Mouse (Mus musculus): ENCODE measurements around the gene BC048679. TPM values are rescaled to one million over a fixed set of nuclear protein-coding genes. Genes with fewer than 3 reads are reported as not detected.

Gene BC048679
- not detected for total RNA-seq (2021)
- long read RNA-seq, experiment 1 = 0 reads
- long read RNA-seq, experiment 2 = 0 reads

DNA sequence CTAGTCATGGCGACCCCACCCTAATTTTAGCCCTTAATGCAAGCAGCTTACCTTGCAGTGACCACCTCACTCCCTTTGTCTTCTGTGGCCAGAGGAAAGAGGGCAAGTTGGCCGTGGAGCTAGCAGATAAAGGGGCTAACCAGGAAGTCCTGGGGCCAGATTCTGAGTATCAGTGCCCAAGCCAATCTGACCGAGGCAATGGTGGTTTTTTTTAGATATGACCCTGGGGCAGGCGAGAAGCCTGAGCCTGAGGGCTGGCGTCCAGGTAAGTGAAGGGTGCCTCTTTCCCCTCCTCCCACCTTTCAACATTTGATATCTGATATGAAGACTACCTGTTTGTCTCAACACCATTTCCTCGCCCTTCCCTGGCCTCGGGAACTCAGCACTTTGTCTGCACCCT is at the start of gene BC048679:
TSS of gene BC048679 (minus strand) at position 101 of the 400 bp plus-strand sequence.
- H3K27ac ChIP-seq = no peak within 1 kb of the TSS
- no peak within 1 kb of the TSS for H3K4me3 ChIP-seq
- TF ChIP-seq CTCF (IDR thresholded peaks at IDR 0.05) = no peak
- DNase-seq (ENCODE audit: extremely low spot score in 1 of 2, low spot score in 2 of 2) = no peak
- intact Hi-C loops (cut with DNase I) = no loop called here

DNA sequence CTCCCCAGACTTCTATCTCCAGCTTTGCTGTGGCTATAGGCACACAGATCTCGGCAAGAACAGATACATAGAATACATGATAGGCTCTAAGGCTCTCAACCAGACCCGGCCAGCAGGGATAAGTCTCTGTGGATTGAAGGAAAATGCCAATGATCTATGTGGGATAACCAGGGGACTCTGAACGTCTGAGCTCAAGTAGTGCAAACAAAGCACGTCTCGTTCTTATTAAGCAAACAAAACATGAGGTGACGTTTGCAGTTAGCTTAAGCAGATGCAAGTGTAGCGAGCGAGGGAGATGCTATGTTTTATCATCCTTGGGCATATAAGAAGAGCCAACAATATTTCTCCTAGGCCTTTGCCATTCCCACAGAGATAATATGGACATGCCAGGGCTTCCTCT is 44.9 kb upstream of the BC048679 start:
- no peak overlapping the region for H3K4me3 ChIP-seq
- H3K27ac ChIP-seq = no peak overlapping the region
- intact Hi-C loops (cut with DNase I) = loop anchor here (2.0 kb wide), 1 partner anchor 28 kb away; the partner anchor contains the start of gene Whamm
- TF ChIP-seq CTCF (IDR thresholded peaks at IDR 0.05) = no peak
- no peak for DNase-seq (ENCODE audit: extremely low spot score in 1 of 2, low spot score in 2 of 2)

DNA sequence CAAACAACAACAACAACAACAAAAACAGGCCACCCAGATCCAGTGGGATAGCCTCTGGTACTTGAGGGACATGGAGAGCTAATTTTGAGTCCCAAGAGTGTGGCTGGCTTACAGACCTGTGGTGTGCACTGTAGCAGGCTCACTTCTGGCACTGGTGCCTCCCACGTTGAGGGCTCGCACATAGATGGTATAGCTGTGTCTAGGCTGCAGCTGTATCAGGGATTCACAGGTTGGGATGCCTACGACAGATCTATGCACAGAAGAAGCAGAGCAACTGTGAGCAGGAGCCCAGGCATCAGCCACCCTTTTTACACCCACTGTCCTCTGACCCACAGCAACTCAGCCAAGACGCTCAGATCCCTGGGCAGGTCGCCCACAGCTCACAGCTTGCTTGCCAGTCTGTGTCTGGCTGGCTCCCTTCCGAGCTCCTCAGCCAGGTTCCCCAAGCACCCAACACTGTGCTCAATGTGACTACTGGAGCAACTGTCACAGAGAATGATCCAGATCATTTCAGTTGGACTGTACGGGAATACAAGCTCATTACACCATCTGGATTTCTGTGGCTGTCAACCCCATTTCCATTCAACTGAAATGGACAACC is 43.9 kb upstream of the BC048679 start:
- peak; percentile 57 to 63 for DNase-seq (ENCODE audit: extremely low spot score in 1 of 2, low spot score in 2 of 2)
- TF ChIP-seq CTCF (IDR thresholded peaks at IDR 0.05) = no peak
- no peak overlapping the region for H3K4me3 ChIP-seq
- H3K27ac ChIP-seq = 0 out of 2 replicates have a peak overlapping the region, but pooled peaks have one; percentile 24
- intact Hi-C loops (cut with DNase I) = loop anchor here (2.0 kb wide), 1 partner anchor 29 kb away; the partner anchor contains the start of gene Whamm

DNA sequence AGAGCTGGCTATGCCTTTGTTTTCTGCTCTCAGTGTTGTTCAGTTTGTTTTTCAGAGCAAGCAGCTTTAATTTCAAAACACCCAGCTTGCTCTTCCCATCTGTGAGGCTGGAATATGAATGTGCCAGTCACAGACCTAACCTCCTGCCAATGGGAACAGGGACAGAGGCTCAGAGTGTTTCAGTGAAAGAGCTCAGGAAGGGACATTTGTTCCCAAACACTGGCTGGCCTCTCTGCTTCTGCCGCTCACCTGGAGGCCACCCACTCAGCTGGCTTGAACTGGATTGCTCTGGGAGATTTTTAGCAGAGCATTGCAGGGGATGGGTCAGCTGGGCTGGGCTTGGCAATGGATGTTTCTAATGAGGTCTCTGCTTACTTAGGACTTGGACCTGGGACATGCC is 42.9 kb upstream of the BC048679 start:
- no peak for TF ChIP-seq CTCF (IDR thresholded peaks at IDR 0.05)
- no peak overlapping the region for H3K4me3 ChIP-seq
- intact Hi-C loops (cut with DNase I) = no loop called here
- DNase-seq (ENCODE audit: extremely low spot score in 1 of 2, low spot score in 2 of 2) = no peak
- H3K27ac ChIP-seq = peak overlapping the region; percentile 56; the same call in 1 of the 2 replicates

DNA sequence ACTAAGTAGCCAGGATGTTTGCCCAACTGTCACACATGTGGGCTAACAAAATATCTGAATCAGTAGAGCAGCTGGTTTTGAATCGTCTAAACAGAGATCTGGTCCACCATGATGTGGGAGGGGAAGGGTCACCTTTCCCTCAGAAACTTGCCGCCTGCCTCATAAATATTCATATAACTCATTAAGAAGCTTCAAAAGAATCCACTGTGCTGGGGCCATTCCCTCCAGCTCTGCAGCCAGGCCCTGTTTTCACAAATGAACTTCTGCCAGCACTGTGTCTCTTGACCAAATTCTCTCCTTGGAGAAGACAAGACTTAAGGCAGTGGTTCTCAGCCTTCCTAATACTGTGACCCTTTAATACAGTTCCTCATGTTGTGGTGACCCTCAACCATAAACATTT is 41.5 kb upstream of the BC048679 start:
- intact Hi-C loops (cut with DNase I) = no loop called here
- no peak overlapping the region for H3K4me3 ChIP-seq
- peak overlapping the region; percentile 7; the same call in 1 of the 2 replicates for H3K27ac ChIP-seq
- DNase-seq (ENCODE audit: extremely low spot score in 1 of 2, low spot score in 2 of 2) = no peak
- no peak for TF ChIP-seq CTCF (IDR thresholded peaks at IDR 0.05)

GRCm38 (mm10) chr7:81538070-81538675 is 40.1 kb upstream of the BC048679 start:
- no peak for DNase-seq (ENCODE audit: extremely low spot score in 1 of 2, low spot score in 2 of 2)
- no peak overlapping the region for H3K4me3 ChIP-seq
- no peak overlapping the region for H3K27ac ChIP-seq
- TF ChIP-seq CTCF (IDR thresholded peaks at IDR 0.05) = no peak
- intact Hi-C loops (cut with DNase I) = no loop called here

GRCm38 (mm10) chr7:81536478-81536877 is 38.4 kb upstream of the BC048679 start:
- no peak for DNase-seq (ENCODE audit: extremely low spot score in 1 of 2, low spot score in 2 of 2)
- Histone ChIP-seq H3K4me3 (no peak overlapping the region), H3K27ac (no peak overlapping the region)
- intact Hi-C loops (cut with DNase I) = no loop called here
- TF ChIP-seq CTCF (IDR thresholded peaks at IDR 0.05) = no peak

DNA sequence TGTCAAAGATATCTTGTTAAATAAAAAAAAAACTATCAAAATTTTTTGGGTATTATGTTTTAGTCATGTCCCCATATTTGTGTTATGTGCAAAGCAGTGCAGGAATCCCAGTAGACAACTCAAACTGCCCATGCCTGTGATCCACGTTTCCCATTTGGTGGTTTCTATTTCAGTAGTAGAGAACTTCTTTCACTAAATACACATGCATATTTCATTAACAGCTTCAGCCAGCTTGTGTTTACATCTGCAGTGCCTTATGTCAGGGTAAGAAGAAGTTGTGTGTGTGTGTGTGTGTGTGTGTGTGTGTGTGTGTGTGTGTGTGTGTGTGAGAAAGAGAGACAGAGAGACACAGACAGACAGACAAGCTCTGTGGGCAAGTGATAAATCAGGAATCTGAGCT is 33.4 kb upstream of the BC048679 start:
- H3K27ac ChIP-seq = no peak overlapping the region
- no peak overlapping the region for H3K4me3 ChIP-seq
- no peak for TF ChIP-seq CTCF (IDR thresholded peaks at IDR 0.05)
- DNase-seq (ENCODE audit: extremely low spot score in 1 of 2, low spot score in 2 of 2) = no peak
- intact Hi-C loops (cut with DNase I) = no loop called here

GRCm38 (mm10) chr7:81528918-81529317 is 30.8 kb upstream of the BC048679 start:
- no peak overlapping the region for H3K27ac ChIP-seq
- intact Hi-C loops (cut with DNase I) = no loop called here

DNA sequence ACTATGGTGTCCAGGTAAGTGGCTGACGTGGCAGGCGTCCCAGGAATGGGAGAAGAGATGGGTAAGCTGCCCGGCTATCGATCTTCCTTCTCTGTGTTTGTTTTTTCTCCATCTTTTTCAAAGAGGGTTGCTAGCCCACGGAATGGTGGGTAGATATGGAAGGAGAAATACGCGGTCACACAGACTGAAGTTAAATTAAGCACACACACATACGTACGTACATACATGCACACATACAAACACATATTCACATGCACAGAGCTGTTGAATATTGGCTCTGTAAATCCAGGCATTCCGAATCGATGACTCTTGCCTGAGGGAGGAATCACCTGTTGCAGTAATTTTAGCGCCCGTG is 25.6 kb upstream of the BC048679 start:
- DNase-seq (ENCODE audit: extremely low spot score in 1 of 2, low spot score in 2 of 2) = no peak
- H3K4me3 ChIP-seq = peak overlapping the region; percentile 67
- TF ChIP-seq CTCF (IDR thresholded peaks at IDR 0.05) = no peak
- intact Hi-C loops (cut with DNase I) = loop anchor here (2.0 to 5.0 kb wide), 2 partner anchors 47 to 181 kb away; partner anchors contain the start of gene Whamm
- peak overlapping the region; percentile 60; the same call in 1 of the 2 replicates for H3K27ac ChIP-seq

More at GRCm38 (mm10) chr7:81528918-81529317, 30.8 kb upstream of the BC048679 start:
- no peak overlapping the region for H3K4me3 ChIP-seq
- TF ChIP-seq CTCF (IDR thresholded peaks at IDR 0.05) = no peak
- no peak for DNase-seq (ENCODE audit: extremely low spot score in 1 of 2, low spot score in 2 of 2)

DNA sequence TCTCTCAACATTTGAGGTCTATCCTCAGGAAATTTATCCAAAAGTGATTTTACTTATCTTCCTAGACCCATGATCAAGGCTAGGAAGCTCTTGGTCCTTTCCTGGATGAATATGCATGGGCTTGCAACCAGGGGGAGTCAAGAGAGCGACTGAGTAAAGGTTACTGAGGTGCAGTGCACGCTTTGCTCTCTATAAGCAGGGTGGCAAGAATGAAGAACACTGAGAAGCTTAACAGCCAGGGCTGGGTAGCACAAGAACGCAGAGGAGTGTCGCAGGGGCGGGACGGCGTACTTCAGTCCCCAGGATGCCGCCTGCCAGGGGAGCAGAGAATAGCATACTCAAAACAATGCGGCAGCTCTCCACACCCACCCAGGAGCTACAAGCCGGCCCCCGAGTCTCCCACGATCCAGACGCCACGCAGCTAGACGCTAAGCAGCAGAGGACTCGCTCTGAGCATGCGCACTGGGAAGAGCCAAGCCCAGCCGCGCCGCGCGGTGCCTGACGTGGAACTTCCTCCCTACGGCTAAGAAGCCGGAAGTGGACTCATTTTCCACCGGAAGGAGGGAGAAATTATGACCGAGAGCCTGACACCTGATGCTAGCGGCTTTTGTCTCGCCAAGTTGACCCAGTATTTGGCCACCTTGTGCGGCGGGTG is 25.1 kb upstream of the BC048679 start:
- intact Hi-C loops (cut with DNase I) = loop anchor here (2.0 to 5.0 kb wide), 2 partner anchors 48 to 181 kb away; partner anchors contain the start of gene Whamm
- TF ChIP-seq CTCF (IDR thresholded peaks at IDR 0.05) = peak; percentile 19
- peak; percentile 88 to 90 for DNase-seq (ENCODE audit: extremely low spot score in 1 of 2, low spot score in 2 of 2)
- peak overlapping the region; percentile 67 for H3K4me3 ChIP-seq
- peak overlapping the region; percentile 88 for H3K27ac ChIP-seq
